Mouse (Mus musculus) lung, postnatal 0 days (tissue): ENCODE measurements around the gene Btbd11. TPM values are rescaled to one million over a fixed set of nuclear protein-coding genes. Genes with fewer than 3 reads are reported as not detected.

Source experiments
- ATAC-seq: fragments of 200-750 bp; cut with Nextera tagmentation; 2 replicates; pipeline ENCODE4 v1.8.0; 2017; ENCODE audit warnings: moderate library complexity
- DNase-seq: peaks from one replicate; pipeline ENCODE4 v3.0.0-alpha.2; 2016; ENCODE audit warnings: low spot score
- H3K27ac ChIP-seq: fragments of 300-500 bp; sonication (generic); 2 replicates; pipeline ENCODE4 v1.5.1; 2014; ENCODE audit warnings: antibody characterized with exemption, mild to moderate bottlenecking, low read length, mixed read lengths
- H3K27me3 ChIP-seq: fragments of 300-500 bp; sonication (generic); replicated peaks from 2 replicates; pipeline ENCODE4 v1.6.1; 2014; ENCODE audit warnings: low read length, mixed read lengths; ENCODE audit not compliant: insufficient read depth
- H3K36me3 ChIP-seq: fragments of 300-500 bp; sonication (generic); 2 replicates; pipeline ENCODE4 v1.6.1; 2014; ENCODE audit warnings: low read length, mixed read lengths; ENCODE audit not compliant: insufficient read depth
- H3K4me1 ChIP-seq: fragments of 300-500 bp; sonication (generic); 2 replicates; pipeline ENCODE4 v1.6.1; 2014; ENCODE audit warnings: antibody characterized with exemption, low read depth, low read length, mixed read lengths; ENCODE audit not compliant: insufficient read depth
- H3K4me2 ChIP-seq: fragments of 300-500 bp; sonication (generic); replicated peaks from 2 replicates; pipeline ENCODE4 v1.6.1; 2014; ENCODE audit warnings: low read depth, mild to moderate bottlenecking, low read length, moderate library complexity, mixed read lengths
- H3K4me3 ChIP-seq: fragments of 300-500 bp; sonication (generic); 2 replicates; pipeline ENCODE4 v1.5.1; 2014; ENCODE audit warnings: low read depth, low read length
- H3K9ac ChIP-seq: fragments of 300-500 bp; sonication (generic); replicated peaks from 2 replicates; pipeline ENCODE4 v1.6.1; 2014; ENCODE audit warnings: low read depth, mild to moderate bottlenecking
- H3K9me3 ChIP-seq: fragments of 300-500 bp; sonication (generic); 2 replicates; pipeline ENCODE4 v1.6.1; 2016; ENCODE audit warnings: low read length, mixed read lengths
- CTCF ChIP-seq: IDR thresholded peaks from 2 replicates; pipeline ENCODE4 v1.5.1; 2016; ENCODE audit warnings: antibody characterized with exemption, mild to moderate bottlenecking
- EP300 ChIP-seq: IDR thresholded peaks from 2 replicates; pipeline ENCODE4 v1.6.1; 2016; ENCODE audit warnings: antibody characterized with exemption, mild to moderate bottlenecking, control low read depth
- WGBS: fragments of 180-500 bp; shearing (Covaris S2); extraction: QIAGEN DNeasy Blood & Tissue Kit; methylation state at CpG from one replicate; pipeline ENCODE4 v1.1.7; 2014; 5-methylcytosine and 5-hydroxymethylcytosine counted together
- polyA plus RNA-seq: library from polyadenylated mRNA; unstranded; fragments of >200 nt; fragmentation: Nextera tagmentation; extraction: Ambion mirVana; gene quantifications from 2 replicates; pipeline ENCODE4 v1.2.1, GENCODE M21; 2015

Gene Btbd11
- polyA plus RNA-seq, 1 experiment from 2014 or later = 0.98 TPM

GRCm38 (mm10) chr10:85512808-85513207, 126.2 kb downstream of the Btbd11 start:
- Histone ChIP-seq H3K27me3 (no peaks in the 10 kb centered on the region), H3K27ac (no peak overlapping the region), H3K36me3 (no peaks in the 10 kb centered on the region), H3K9ac (no peak overlapping the region), H3K4me1 (no peaks in the 10 kb centered on the region), H3K4me3 (no peak overlapping the region), H3K4me2 (no peak overlapping the region), H3K9me3 (no peaks in the 10 kb centered on the region)
- ATAC-seq = no peak
- no peak for DNase-seq
- TF ChIP-seq EP300 (no peak), CTCF (no peak)
- WGBS = 64% methylated on average over 5 of the region's 5 CpGs

GRCm38 (mm10) chr10:85517223-85518110, 130.9 kb downstream of the Btbd11 start:
- ATAC-seq (no peak), DNase-seq (no peak)

GRCm38 (mm10) chr10:85518111-85518409, 131.4 kb downstream of the Btbd11 start:
- no peaks in the 10 kb centered on the region for H3K9me3 ChIP-seq
- no peak overlapping the region for H3K4me3 ChIP-seq
- no peak overlapping the region for H3K27ac ChIP-seq
- H3K4me1 ChIP-seq = no peaks in the 10 kb centered on the region
- no peaks in the 10 kb centered on the region for H3K36me3 ChIP-seq
- 78% methylated on average over 6 of the region's 6 CpGs for WGBS
- DNase-seq (no peak), ATAC-seq (no peak)
- H3K4me2 ChIP-seq = no peak overlapping the region
- no peak overlapping the region for H3K9ac ChIP-seq
- no peaks in the 10 kb centered on the region for H3K27me3 ChIP-seq
- TF ChIP-seq CTCF (no peak), EP300 (no peak)

More at GRCm38 (mm10) chr10:85517223-85518110, 130.9 kb downstream of the Btbd11 start:
- Histone ChIP-seq H3K4me2 (no peak overlapping the region), H3K9me3 (no peaks in the 10 kb centered on the region), H3K27ac (no peak overlapping the region), H3K36me3 (no peaks in the 10 kb centered on the region), H3K4me3 (no peak overlapping the region), H3K9ac (no peak overlapping the region), H3K27me3 (no peaks in the 10 kb centered on the region), H3K4me1 (no peaks in the 10 kb centered on the region)
- 63% methylated on average over 13 of the region's 13 CpGs for WGBS
- TF ChIP-seq CTCF (no peak), EP300 (no peak)

- TF ChIP-seq EP300 = no peak
- no peak for TF ChIP-seq CTCF
- H3K4me2 ChIP-seq = no peak overlapping the region
- H3K9me3 ChIP-seq = no peaks in the 10 kb centered on the region
- H3K4me3 ChIP-seq = no peak overlapping the region
- no peak overlapping the region for H3K27ac ChIP-seq
- H3K4me1 ChIP-seq = no peaks in the 10 kb centered on the region
- H3K9ac ChIP-seq = no peak overlapping the region
- DNase-seq (no peak), ATAC-seq (no peak)
- no peaks in the 10 kb centered on the region for H3K27me3 ChIP-seq
- 74% methylated on average over 7 of the region's 7 CpGs for whole genome bisulfite sequencing
- no peaks in the 10 kb centered on the region for H3K36me3 ChIP-seq
Measured at GRCm38 (mm10) chr10:85522220-85522760, 135.7 kb downstream of the Btbd11 start.

GRCm38 (mm10) chr10:85525267-85526015, 138.8 kb downstream of the Btbd11 start:
- Histone ChIP-seq H3K4me1 (no peaks in the 10 kb centered on the region), H3K4me3 (no peak overlapping the region), H3K27ac (no peak overlapping the region), H3K36me3 (no peaks in the 10 kb centered on the region), H3K27me3 (no peaks in the 10 kb centered on the region), H3K4me2 (no peak overlapping the region), H3K9me3 (no peaks in the 10 kb centered on the region), H3K9ac (no peak overlapping the region)
- 0 out of 2 replicates have a peak, but pooled peaks have one; percentile 12 for ATAC-seq
- no peak for DNase-seq
- TF ChIP-seq EP300 = no peak
- 26% methylated on average over 7 of the region's 7 CpGs for WGBS

GRCm38 (mm10) chr10:85526657-85527056, 140.0 kb downstream of the Btbd11 start:
- no peak overlapping the region for H3K27ac ChIP-seq

More at GRCm38 (mm10) chr10:85526657-85527056, 140.0 kb downstream of the Btbd11 start:
- Histone ChIP-seq H3K4me2 (no peak overlapping the region), H3K27me3 (no peaks in the 10 kb centered on the region), H3K36me3 (no peaks in the 10 kb centered on the region), H3K4me3 (no peak overlapping the region), H3K9ac (no peak overlapping the region), H3K4me1 (no peaks in the 10 kb centered on the region), H3K9me3 (no peaks in the 10 kb centered on the region)
- DNase-seq (no peak), ATAC-seq (no peak)
- no peak for TF ChIP-seq EP300
- no peak for TF ChIP-seq CTCF
- 73% methylated on average over 2 of the region's 2 CpGs for WGBS
